Mouse (Mus musculus): Measurements from ENCODE around the gene Mocs1.
"Not testable (repeated sequence)": the region's sequence is repeated elsewhere in the genome, so short reads cannot be mapped to it uniquely, and the experiment has no call there.

Mocs1 gene

DNA sequence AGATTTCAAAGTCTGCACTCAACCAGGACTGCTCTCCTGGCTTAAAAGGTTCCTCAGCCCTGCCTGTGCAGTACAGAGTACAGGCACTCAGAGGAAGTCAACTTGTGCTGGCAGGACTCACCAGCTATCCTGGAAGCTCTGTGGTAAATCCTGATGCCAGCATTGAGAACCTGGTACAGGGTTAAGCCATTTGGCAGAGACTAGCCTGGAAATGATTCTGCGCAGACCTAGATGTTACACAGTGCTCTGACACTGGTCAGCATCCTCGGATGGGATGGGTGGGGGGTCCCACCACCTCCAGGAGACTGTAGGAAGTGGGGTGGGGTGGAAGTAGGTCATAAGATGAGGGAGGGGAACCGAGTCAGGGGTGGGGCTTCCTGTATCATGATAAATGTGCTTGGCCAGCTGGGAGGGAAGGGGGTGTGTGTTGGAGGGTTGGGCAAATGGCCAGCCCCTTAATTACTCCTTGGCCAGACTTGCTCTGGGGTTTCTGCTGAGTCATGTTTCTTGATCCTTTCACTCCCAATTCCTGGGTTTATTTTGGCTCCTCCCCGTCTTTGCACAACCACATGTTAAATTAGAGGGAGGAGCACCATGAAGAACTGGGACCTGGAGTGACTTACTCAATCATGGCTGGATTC lies 4.0 kb downstream of the Mocs1 start:
- peak; percentile 79 for DNase-seq

DNA sequence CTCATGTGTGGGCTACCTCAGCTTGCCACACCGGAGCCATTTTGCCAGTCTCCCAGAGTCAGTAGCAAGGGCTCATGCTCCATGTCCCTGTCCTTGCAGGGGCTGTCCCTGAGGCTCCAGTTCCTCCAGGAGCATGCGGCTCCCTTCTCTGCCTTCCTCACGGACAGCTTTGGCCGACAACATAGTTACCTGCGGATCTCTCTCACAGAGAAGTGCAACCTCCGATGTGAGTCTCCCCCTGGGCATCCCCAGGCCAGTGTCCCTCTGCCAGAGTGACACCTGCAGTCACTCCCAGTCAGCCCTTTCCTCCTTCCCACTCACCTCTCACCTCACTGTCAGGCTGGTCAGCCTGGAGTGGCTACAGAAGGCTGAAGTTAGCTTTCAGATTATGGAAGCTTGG lies 4.9 kb downstream of the Mocs1 start:
- DNase-seq = no peak

DNA sequence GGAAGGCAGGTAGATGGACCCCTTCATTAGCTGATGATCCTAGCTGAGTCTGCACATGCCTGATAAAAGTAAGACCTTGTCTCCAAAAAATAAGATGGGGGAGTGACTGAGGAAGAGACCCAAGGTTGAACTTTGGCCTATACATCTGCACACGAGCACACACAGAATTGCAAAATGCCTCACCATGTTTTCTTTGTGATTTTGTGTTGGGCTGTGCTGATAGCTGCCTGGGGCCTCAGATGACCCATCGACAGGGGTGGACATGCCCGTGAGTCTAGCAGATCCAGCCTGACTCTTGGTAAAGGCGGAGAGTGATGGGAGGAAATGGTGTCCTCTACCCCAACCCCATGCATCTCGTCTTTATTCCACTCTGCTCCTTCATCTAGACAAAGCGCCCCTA lies 6.1 kb downstream of the Mocs1 start:
- no peak for DNase-seq

DNA sequence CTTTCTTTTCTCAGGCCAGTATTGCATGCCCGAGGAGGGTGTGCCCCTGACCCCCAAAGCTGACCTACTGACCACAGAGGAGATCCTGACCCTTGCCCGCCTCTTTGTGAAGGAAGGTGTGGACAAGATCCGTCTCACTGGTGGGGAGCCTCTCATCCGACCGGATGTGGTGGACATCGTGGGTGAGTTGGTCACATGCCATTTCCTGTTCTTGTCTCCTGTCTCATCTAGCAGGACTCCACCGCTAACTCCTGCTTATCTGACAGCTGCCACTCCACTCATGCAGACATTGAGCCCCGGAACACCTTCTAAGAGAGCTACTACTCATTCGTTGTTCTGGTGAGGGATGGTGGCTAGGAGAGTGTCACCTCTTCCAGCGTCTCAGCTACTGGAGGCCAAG lies 6.9 kb downstream of the Mocs1 start:
- DNase-seq = no peak

DNA sequence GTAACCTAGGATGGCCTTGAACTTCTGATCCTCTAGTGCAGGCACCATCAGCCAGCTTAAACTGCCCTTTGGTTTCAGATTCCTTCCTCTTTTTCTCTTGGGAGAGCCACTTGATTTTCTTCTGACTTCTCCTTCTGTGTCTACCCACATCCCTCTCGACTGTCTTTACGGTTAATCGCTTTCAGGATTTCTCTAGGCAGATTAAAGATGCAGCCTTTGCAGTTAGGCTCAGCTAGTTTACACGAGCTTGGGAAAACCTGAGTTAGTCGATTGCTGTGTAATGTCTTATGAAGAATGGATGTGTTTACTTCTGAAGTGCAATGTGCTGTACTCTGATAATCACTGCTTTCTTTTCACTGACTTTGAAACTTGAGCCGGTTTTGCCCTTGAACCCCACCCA lies 8.5 kb downstream of the Mocs1 start:
- no peak for DNase-seq

DNA sequence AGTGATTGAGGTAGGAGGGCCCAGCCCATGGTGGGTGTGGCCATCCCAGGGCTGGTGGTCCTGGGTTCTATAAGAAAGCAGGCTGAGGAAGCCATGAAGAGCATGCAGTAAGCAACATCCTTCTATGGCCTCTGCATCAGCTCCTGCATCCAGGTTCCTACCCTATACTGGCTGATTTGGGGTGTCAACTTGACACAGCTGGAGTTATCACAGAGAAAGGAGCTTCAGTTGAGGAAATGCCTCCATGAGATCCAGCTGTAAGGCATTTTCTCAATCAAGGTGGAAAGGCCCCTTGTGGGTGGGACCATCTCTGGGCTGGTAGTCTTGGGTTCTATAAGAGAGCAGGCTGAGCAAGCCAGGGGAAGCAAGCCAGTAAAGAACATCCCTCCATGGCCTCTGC lies 9.1 kb downstream of the Mocs1 start:
- DNase-seq = not testable (repeated sequence)

DNA sequence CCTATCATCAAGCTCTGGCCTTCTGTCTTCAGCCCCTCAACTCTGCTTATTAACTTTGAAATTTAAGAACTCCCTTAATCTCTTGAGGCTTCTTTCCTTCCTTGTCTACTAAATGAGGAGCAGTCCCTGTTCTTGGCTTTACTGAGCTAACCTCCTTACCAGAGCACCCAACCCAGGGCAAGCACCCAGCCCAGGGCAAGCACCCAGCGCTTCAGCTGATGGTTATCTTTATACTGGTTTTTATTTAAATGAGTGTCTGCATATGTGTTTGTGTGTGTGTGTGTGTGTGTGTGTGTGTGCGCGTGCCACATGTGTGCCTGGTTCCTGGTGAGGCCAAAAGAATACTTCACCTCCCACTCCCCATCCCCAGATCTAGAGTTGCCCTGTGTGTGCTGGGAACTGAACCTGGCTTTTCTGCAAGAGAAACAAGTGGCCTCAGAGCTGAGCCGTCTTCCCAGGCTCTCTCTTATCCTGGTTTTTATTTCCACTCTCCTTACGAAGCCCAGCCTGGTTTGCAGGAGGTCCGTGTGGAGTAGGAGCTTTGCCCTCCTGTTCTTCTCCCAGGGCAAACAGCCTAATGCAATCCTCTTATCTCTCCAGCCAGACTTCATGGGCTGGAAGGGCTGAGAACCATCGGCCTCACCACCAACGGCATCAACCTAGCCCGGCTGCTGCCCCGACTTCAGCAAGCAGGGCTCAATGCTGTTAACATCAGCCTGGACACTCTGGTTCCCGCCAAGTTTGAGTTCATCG lies 10.8 kb downstream of the Mocs1 start:
- DNase-seq = no peak

DNA sequence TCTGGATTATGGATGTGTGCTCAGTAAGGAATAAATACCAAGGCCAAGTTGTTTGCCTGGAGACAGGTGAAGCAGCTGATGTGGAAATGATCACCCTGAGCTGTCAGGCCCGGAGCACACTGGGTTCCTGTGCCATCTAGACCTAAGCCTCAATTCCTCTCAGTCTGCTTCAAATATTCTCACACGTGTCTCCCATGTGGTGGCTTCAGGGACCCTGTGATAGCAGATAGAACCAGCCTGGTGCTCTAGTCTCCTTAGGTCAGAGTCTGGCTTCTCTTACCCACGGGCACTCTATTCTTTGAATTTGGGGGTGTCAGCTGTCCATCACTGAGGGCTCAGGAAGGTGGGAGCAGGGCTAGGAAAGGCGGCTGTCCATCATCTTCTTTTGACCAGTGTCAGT lies 11.5 kb downstream of the Mocs1 start:
- no peak for DNase-seq

DNA sequence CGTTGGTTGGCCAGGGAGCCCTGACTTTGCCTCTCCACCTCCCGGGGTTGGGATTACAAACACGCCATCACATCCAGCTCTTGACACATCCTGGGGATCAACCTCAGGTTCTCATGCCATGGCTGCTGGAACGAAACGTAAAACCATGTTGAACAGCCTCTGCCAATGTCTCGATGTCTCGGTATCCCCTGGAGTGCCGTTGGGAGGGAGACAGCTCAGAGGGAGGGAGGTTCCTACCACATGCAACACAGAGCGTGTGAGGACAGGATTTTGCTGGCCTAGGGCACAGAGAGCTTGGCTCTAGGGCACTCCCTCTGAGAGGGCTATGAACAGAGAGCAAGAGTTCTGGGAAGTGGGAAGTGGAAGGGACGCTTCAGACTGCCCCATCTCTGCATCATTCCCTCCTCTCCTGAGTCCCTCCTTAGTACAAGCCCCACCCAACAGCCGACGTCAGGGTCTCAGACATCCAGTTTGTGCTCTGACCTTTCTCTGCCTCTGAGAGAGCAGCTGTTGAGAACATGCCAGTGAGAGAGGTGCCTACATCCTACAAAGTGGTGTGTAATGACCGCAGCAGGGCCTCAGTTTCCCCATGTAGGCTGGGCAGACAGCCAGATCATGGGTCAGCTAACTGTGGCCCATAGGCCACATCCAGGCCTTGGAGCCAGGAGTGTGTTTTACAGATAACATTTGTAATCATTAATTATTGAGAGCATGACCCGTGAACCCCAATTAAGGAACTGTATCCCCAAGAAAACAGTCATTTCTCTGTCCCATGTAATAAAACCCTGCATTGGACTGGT lies 12.4 kb downstream of the Mocs1 start:
- no peak for DNase-seq

DNA sequence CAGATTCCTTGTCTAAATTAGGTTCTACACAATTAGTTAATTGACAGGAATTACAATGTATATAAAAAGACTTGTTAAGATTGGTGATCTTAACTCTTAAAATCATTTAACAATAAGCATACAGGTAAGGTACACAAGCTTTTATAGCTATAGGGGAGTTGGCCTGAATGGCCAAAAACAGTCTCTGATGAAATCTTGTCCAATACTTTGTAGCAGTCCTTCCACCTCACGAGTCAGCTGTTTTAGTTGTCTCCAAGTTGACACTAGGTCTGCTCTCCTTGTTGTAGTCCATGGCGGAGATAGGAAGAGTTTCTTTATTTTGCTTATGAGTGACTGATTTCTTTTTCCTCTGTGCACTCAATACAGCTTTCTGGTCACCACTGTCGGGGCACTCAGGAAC lies 14.7 kb downstream of the Mocs1 start:
- DNase-seq = not testable (repeated sequence)

DNA sequence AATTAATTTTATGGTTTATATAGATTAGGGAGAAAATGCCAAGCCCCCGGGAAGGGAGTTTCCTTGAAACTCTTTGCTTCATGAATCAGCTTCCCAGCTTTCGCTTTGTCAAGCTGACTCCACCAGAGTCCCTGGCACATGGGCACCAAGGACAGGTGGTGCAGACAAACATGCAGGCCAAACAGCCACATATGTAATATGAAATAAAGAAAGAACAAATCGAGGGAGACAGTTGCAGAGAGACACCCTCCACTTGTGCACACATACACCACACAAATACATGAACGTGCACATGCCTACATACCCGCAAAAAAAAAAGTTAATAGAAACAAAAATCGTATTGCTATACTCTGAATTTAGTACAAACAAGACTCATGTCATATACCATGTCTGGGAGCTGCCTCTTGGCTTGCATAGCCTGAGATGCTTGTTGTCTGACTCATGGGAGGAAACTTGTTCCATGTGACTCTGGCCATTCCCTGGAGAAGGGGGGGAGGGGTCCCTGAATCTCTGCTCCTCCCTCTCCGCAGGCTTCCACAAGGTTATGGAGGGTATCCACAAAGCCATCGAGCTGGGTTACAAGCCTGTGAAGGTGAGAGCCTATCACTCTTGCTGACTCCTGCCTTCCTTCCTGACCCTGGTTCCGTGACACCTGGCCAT lies 20.5 kb downstream of the Mocs1 start:
- DNase-seq = no peak

DNA sequence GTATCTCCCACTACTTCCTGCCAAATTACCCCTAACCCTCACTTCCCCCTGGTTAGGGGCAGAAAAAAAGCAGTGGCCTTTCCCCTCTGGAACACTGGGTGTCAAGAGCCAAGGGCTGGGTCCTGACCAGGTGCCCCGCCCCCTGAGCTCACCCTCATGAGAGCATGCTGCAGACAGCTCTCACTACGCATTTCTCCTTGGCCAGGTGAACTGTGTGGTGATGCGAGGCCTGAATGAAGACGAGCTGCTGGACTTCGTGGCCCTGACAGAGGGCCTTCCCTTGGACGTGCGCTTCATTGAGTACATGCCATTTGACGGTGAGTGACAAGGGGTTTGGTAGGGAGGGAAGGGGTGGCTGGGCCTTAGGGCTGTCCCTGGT lies 21.1 kb downstream of the Mocs1 start:
- no peak for DNase-seq

DNA sequence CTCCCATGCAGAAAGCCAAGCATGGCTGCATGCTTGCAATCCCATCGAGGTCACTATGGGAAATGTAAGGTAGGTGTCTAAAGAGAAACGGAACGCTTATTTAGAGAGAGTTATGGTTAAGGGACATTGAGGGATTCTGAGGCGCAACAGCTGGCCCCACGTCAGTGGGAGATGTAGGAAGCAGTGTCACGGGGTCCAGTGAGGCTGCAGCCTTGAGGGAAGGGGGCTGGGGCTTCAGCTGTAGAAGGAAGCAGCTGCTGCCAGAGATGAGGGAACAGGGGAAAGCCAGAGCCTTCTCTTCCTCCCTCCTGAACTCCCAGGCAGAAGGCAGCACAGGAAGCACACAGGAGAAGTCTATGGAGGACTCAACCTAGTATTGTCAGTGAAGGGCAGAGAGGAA lies 22.8 kb downstream of the Mocs1 start:
- no peak for DNase-seq

DNA sequence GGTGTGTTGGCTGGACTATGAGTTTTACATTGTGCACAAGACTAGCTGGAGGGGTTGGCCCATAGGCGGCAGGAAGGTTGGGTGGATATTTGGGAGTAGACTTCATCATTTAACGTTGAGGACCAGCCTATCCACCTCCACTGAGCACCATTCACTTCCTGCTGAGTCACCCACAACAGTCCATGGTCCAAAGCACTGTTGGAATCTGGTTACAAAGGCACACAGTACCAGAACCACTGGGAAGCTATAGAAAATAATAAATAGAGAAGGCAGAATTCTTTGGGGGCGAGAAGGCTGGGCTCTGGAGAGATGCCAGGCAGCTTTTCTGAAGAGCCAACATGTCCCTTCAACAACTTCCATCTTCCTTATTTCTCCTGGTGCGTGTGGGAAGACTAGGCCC lies 28.2 kb downstream of the Mocs1 start:
- no peak for DNase-seq

DNA sequence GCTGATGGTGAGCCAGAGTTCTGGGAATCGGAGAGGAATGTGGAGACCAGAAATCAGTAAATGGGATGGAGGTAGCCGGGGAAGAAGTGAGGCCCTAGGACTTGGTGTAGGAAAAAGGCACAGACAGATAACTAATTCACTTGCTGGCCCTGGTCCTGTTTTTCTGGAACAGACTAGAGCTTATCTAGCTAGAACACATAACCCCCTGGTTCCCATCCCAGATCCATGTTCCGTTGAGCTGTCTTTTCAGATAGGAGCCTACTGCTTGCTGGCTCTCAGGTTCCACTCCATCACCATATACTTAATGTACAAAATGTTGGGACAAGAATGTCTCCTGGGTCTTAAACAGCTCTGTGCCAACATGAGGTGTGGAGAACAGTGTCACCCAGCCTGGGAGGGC lies 29.7 kb downstream of the Mocs1 start:
- DNase-seq = no peak

DNA sequence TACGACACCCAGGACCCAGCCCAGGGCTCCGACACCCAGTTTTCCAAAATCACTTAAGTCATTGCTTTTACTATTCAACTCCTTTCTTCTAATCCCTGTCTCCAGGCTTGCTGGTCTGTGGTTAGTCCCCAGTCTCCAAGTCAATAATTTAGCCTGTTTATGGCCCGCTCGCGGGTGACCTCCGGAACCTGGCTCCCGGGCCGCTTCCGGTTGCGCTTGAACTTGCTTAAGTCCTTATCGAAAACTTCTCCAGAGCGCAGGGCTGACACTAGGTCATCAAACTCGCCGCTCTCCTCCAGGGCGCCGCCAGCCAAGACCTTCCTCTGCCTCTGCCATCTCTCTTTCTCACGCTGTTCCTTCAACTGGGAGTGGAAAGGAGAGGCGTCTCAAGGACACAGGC lies 30.2 kb downstream of the Mocs1 start:
- peak; percentile 55 for DNase-seq

DNA sequence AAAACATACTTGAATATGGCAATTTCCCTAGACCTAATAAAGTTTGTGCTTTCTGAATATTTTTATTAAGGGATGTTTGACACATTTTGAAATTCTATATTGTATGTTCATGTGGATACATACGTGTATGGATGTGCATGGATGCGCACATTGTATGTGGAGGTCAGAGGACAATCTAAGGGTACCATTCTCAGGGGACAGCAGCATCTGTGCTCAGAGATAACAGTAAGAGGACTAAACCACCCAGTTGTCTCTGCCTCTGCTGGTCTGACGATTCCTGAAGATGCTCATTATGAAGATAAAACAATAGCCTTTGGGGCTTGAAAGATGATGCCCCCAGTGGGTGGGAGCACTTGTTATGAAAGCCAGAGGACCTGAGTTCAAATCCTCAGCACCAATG lies 36.7 kb downstream of the Mocs1 start:
- no peak for DNase-seq

DNA sequence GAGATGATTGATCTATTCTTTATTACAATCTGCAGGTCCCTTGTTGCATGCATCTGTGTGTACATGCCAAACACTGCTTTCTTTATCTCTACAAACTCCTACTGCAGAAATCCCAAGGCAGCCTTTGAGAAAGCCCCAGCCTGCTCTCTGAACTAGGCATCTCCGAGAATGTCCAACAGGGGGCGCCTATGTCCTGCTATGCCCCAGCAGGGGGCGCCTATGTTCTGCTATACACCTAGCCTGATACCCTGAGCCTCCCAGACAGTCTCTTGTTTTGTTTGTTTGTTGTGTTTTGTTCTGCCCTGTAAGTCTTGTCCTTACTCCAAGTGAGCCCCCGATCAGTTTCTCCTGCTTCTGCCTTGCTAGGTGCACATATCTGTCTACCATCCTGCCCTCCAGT lies 40.1 kb downstream of the Mocs1 start:
- peak; percentile 83 for DNase-seq

DNA sequence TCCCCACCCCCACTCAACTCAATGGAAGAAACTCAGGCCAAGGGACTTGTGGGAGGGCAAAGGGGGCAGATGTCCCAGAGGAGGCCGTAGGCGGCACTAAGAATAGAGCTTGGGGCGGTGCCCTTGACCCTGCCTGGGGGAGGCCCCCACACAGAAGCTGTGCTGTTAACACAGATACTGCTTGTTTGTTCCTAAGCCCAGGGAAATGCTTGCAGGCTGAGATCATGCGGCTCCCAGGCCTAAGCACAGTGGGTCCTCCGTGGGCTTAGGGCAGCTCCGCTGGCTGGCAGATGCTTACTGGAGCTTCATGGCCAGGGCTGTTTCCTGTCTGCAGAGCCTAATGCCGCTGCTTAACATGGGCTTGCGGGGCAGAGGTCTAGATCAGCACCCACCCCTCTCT lies 44.5 kb downstream of the Mocs1 start:
- DNase-seq = no peak

DNA sequence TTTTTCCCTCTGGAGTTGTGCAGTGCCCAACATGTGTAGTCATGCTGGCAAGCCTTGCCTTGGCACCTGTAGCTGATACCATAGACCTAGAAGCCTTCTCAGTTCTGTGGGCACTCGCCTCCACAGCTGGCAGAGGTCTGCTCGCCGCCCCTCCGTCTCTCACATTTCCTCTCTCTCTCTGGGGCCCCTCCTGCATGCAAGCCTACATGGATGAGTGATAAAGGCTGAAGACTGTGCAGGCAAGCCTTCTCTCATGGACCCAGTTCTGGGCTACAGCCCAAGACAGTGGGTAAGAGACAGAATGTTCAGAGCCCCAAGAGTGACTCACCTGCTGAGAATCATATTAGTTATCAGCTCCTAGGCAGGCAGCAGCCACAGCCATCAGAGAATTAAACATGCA lies 45.9 kb downstream of the Mocs1 start:
- DNase-seq = no peak

DNA sequence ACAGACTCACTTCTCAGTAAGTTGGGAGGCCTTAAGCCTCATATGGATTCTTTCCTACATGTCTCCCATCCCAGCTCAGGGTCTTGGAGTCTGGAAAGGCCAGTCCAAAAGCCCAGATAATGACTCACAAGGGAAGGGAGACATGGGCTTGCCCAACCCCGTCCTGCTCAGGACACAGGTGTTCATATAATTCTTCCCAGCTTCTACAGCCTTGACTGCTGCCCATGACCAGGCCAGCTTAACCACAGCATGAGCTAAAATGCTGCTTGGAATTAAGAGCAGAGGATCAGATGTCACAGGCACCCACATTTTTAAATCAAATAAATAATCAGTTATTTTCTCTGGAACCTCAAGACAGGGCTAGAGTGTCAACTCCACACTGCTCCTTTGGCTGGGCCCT lies 47.0 kb downstream of the Mocs1 start:
- DNase-seq = no peak

DNA sequence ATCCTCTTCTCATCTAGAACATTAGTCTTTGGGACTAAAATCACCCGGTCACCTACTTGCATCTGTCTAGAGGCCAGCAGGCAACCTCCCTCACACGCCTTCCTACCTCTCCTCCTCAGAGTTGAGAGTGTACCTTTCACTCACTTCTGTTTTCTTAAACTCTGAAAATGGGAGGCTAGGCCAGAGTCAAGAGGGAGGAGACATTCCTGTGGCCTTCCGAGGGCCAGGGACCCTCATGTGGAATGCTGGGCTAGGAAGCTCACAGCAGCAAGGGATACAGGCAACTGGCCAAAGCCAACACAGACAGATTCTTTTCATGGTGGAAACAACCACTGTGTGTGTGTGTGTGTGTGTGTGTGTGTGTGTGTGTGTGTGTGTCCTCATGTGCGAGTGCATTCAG lies 49.2 kb downstream of the Mocs1 start:
- DNase-seq = peak; percentile 47

DNA sequence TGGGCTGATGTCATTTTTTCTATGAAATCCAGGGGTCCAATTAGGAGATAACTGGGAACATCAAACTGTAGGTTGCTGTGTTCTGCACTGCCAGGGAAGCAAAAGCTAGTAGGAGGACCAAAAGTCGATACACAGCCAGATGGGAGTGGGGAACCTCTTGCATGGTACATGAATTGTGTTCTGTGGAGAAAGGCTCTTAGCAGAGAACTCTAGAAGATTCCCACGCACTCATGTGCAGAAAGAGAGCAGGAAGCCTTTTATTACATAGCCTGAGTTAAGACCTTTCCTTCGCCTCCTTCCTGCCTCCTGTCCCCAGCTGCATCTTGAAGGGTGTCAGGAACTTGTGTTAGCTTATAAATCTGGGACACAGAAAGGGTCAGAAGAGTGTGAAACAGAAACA lies 53.7 kb downstream of the Mocs1 start:
- peak; percentile 20 for DNase-seq

DNA sequence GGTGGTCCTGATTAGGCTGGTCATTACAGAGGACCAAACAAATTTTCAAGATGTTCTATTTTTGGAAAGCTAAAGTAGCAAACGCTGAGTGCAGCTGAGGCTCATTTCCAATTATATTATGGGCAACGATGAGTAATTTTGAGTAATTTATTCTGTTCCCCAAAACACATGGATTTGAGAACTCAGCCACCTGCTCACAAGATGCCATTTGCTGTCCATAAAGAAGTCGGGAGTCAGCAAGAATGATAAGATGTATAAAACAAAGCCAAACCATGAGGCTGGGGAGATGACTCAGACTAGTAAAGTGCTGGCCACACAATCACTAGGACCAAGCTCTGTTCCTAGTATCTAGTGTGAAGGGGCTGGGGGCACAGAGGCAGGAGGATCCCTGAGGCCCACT lies 56.3 kb downstream of the Mocs1 start:
- no peak for DNase-seq
